Mouse (Mus musculus): ENCODE results near the gene Scrt2. TPM values are rescaled to one million over a fixed set of nuclear protein-coding genes. Genes with fewer than 3 reads are reported as not detected.

The Scrt2 gene
- polyA plus RNA-seq, 1 experiment from 2014 or later, result not detected

GRCm38 (mm10) chr2:152142046-152142445 lies 60.7 kb downstream of the Scrt2 start:
- under 1% methylated on average over 13 of the region's 13 CpGs for WGBS
- Histone ChIP-seq H3K4me2 (replicated peaks; ENCODE audit: low read depth) (peak overlapping the region; percentile 53), H3K36me3 (ENCODE audit: control insufficient read depth, insufficient read depth, low read length) (no peaks in the 10 kb centered on the region), H3K27me3 (ENCODE audit: control insufficient read depth, insufficient read depth, low read length) (peaks cover 12% of the 10 kb centered on the region; the same call in 1 of the 2 replicates), H3K4me3 (ENCODE audit: low read depth, low read length) (peak overlapping the region; percentile 40), H3K4me1 (replicated peaks; ENCODE audit: control insufficient read depth, insufficient read depth) (0 out of 2 replicates have a peak, but pooled peaks cover 2% of the 10 kb centered on the region), H3K27ac (replicated peaks) (no peak overlapping the region), H3K9ac (ENCODE audit: low read length) (no peak overlapping the region; the same call in 1 of the 2 replicates), H3K9me3 (ENCODE audit: control insufficient read depth, low read length) (no peaks in the 10 kb centered on the region)
- ATAC-seq (ENCODE audit: low FRiP score, low TSS enrichment), result peak; percentile 32; the same call in 1 of the 2 replicates
- TF ChIP-seq EP300 (optimal IDR thresholded peaks at IDR 0.05) (no peak), CTCF (IDR thresholded peaks at IDR 0.05; ENCODE audit: low read depth) (no peak)
- no peak for DNase-seq (ENCODE audit: low spot score)

DNA sequence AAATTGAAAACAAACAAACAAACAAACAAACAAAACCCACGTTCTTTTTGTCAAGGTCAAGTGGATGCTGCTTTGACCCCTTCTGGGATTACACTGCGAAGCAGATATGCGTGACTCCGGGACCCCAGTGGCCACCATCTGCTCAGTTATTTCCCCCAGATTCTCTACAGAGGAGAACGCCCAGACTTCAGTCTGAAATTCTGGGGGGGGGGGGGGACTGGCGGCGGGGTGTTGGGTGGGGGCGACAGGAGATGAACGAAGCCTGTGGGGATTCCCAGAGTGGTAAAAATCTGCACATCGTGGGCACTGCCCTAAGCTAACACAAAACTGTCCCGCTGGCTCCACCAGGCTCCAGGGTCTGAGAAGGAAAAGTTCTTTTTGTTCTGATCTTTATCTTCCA lies 61.2 kb downstream of the Scrt2 start:
- 11% methylated on average over 11 of the region's 11 CpGs for WGBS
- TF ChIP-seq CTCF (IDR thresholded peaks at IDR 0.05; ENCODE audit: low read depth) (no peak), EP300 (optimal IDR thresholded peaks at IDR 0.05) (no peak)
- Histone ChIP-seq H3K4me3 (ENCODE audit: low read depth, low read length) (peak overlapping the region; percentile 41; the same call in 1 of the 2 replicates), H3K27me3 (ENCODE audit: control insufficient read depth, insufficient read depth, low read length) (peaks cover 12% of the 10 kb centered on the region; the same call in 1 of the 2 replicates), H3K4me1 (replicated peaks; ENCODE audit: control insufficient read depth, insufficient read depth) (0 out of 2 replicates have a peak, but pooled peaks cover 2% of the 10 kb centered on the region), H3K27ac (replicated peaks) (no peak overlapping the region), H3K36me3 (ENCODE audit: control insufficient read depth, insufficient read depth, low read length) (no peaks in the 10 kb centered on the region), H3K9me3 (ENCODE audit: control insufficient read depth, low read length) (no peaks in the 10 kb centered on the region), H3K4me2 (replicated peaks; ENCODE audit: low read depth) (peak overlapping the region; percentile 72), H3K9ac (ENCODE audit: low read length) (no peak overlapping the region)
- no peak for ATAC-seq (ENCODE audit: low FRiP score, low TSS enrichment)
- no peak for DNase-seq (ENCODE audit: low spot score)

- Histone ChIP-seq H3K4me3 (ENCODE audit: low read depth, low read length) (peak within 1 kb of the TSS; percentile 41), H3K4me2 (replicated peaks; ENCODE audit: low read depth) (peak within 1 kb of the TSS; percentile 72), H3K4me1 (replicated peaks; ENCODE audit: control insufficient read depth, insufficient read depth) (0 out of 2 replicates have a peak, but pooled peaks cover 2% of the 10 kb centered on the region), H3K27ac (replicated peaks) (no peak within 1 kb of the TSS), H3K9ac (ENCODE audit: low read length) (0 out of 2 replicates have a peak within 1 kb of the TSS, but pooled peaks have one; percentile 41), H3K9me3 (ENCODE audit: control insufficient read depth, low read length) (no peaks in the 10 kb centered on the region), H3K27me3 (ENCODE audit: control insufficient read depth, insufficient read depth, low read length) (peaks cover 12% of the 10 kb centered on the region; the same call in 1 of the 2 replicates), H3K36me3 (ENCODE audit: control insufficient read depth, insufficient read depth, low read length) (no peaks in the 10 kb centered on the region)
- DNase-seq (ENCODE audit: low spot score) (peak; percentile 40), ATAC-seq (ENCODE audit: low FRiP score, low TSS enrichment) (peak; percentile 57)
- TF ChIP-seq EP300 (optimal IDR thresholded peaks at IDR 0.05) (no peak), CTCF (IDR thresholded peaks at IDR 0.05; ENCODE audit: low read depth) (no peak)
- WGBS, result 1% methylated on average over 88 of the region's 118 CpGs
These were observed 62.2 kb downstream of the Scrt2 start, which contains the start of gene Tcf15 for GRCm38 (mm10) chr2:152143279-152144157. TSS of gene Tcf15 (plus strand) at chr2:152143561.

DNA sequence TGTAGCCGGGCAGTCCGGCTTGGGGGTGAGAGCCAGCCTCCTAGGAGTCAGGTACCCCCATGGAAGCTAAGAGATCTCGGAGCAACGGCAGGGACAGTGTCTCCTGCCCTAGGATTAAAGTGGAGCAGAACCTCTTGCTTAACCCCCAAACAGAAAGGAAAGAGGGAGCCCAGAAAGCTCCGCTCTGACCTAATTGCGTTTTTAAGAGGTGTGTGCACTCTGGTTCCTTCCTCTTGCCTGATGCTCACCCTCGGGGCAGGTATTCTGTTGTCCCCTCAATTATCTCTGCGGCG lies 62.8 kb downstream of the Scrt2 start:
- peak overlapping the region; percentile 72 for H3K4me2 ChIP-seq (replicated peaks; ENCODE audit: low read depth)
- 0 out of 2 replicates have a peak, but pooled peaks cover 2% of the 10 kb centered on the region for H3K4me1 ChIP-seq (replicated peaks; ENCODE audit: control insufficient read depth, insufficient read depth)
- H3K27me3 ChIP-seq (ENCODE audit: control insufficient read depth, insufficient read depth, low read length), result peaks cover 12% of the 10 kb centered on the region; the same call in 1 of the 2 replicates
- H3K36me3 ChIP-seq (ENCODE audit: control insufficient read depth, insufficient read depth, low read length), result no peaks in the 10 kb centered on the region
- ATAC-seq (ENCODE audit: low FRiP score, low TSS enrichment) (no peak), DNase-seq (ENCODE audit: low spot score) (no peak)
- H3K9me3 ChIP-seq (ENCODE audit: control insufficient read depth, low read length), result no peaks in the 10 kb centered on the region
- TF ChIP-seq CTCF (IDR thresholded peaks at IDR 0.05; ENCODE audit: low read depth), result no peak
- TF ChIP-seq EP300 (optimal IDR thresholded peaks at IDR 0.05), result no peak
- no peak overlapping the region for H3K9ac ChIP-seq (ENCODE audit: low read length)
- 28% methylated on average over 9 of the region's 9 CpGs for WGBS
- H3K27ac ChIP-seq (replicated peaks), result no peak overlapping the region
- H3K4me3 ChIP-seq (ENCODE audit: low read depth, low read length), result peak overlapping the region; percentile 41

- H3K4me2 ChIP-seq (replicated peaks; ENCODE audit: low read depth), result peak overlapping the region; percentile 72; the same call in 1 of the 2 replicates
- WGBS, result 73% methylated on average over 5 of the region's 5 CpGs
- no peak overlapping the region for H3K9ac ChIP-seq (ENCODE audit: low read length)
These were observed 63.2 kb downstream of the Scrt2 start for GRCm38 (mm10) chr2:152144501-152144900.

More at GRCm38 (mm10) chr2:152144501-152144900, 63.2 kb downstream of the Scrt2 start:
- Histone ChIP-seq H3K36me3 (ENCODE audit: control insufficient read depth, insufficient read depth, low read length) (no peaks in the 10 kb centered on the region), H3K27ac (replicated peaks) (no peak overlapping the region), H3K4me1 (replicated peaks; ENCODE audit: control insufficient read depth, insufficient read depth) (0 out of 2 replicates have a peak, but pooled peaks cover 2% of the 10 kb centered on the region), H3K9me3 (ENCODE audit: control insufficient read depth, low read length) (no peaks in the 10 kb centered on the region), H3K4me3 (ENCODE audit: low read depth, low read length) (peak overlapping the region; percentile 41), H3K27me3 (ENCODE audit: control insufficient read depth, insufficient read depth, low read length) (peaks cover 12% of the 10 kb centered on the region; the same call in 1 of the 2 replicates)
- ATAC-seq (ENCODE audit: low FRiP score, low TSS enrichment) (no peak), DNase-seq (ENCODE audit: low spot score) (no peak)
- no peak for TF ChIP-seq EP300 (optimal IDR thresholded peaks at IDR 0.05)
- TF ChIP-seq CTCF (IDR thresholded peaks at IDR 0.05; ENCODE audit: low read depth), result no peak

Other genes with a start within 250 kb of the Scrt2 start
- gene Rspo4, start 238.6 kb upstream of the Scrt2 start, polyA plus RNA-seq (2015; fragmentation: Nextera tagmentation; extraction: Ambion mirVana), result 0.05 and 0.07 TPM in 2 replicates
- 0.42 and 0.45 TPM in 2 replicates for gene Angpt4, start 170.3 kb upstream of the Scrt2 start, polyA plus RNA-seq (2015; fragmentation: Nextera tagmentation; extraction: Ambion mirVana)
- 29.9 and 33.7 TPM in 2 replicates for gene Fam110a, start 101.3 kb upstream of the Scrt2 start, polyA plus RNA-seq (2015; fragmentation: Nextera tagmentation; extraction: Ambion mirVana)
- gene Slc52a3, start 85.0 kb upstream of the Scrt2 start, polyA plus RNA-seq (2015; fragmentation: Nextera tagmentation; extraction: Ambion mirVana), result 22.2 and 24.9 TPM in 2 replicates
- 28.4 and 31.4 TPM in 2 replicates for gene Srxn1, start 24.0 kb downstream of the Scrt2 start, polyA plus RNA-seq (2015; fragmentation: Nextera tagmentation; extraction: Ambion mirVana)
- 2.5 and 3.1 TPM in 2 replicates for gene Tcf15, start 62.0 kb downstream of the Scrt2 start, polyA plus RNA-seq (2015; fragmentation: Nextera tagmentation; extraction: Ambion mirVana)
- gene Csnk2a1, start 145.3 kb downstream of the Scrt2 start, polyA plus RNA-seq (2015; fragmentation: Nextera tagmentation; extraction: Ambion mirVana), result 54.1 and 60.7 TPM in 2 replicates
- 22.6 and 24.8 TPM in 2 replicates for gene Tbc1d20, start 212.3 kb downstream of the Scrt2 start, polyA plus RNA-seq (2015; fragmentation: Nextera tagmentation; extraction: Ambion mirVana)